Mouse (Mus musculus): ENCODE measurements around the gene Disc1.

Disc1 gene

DNA sequence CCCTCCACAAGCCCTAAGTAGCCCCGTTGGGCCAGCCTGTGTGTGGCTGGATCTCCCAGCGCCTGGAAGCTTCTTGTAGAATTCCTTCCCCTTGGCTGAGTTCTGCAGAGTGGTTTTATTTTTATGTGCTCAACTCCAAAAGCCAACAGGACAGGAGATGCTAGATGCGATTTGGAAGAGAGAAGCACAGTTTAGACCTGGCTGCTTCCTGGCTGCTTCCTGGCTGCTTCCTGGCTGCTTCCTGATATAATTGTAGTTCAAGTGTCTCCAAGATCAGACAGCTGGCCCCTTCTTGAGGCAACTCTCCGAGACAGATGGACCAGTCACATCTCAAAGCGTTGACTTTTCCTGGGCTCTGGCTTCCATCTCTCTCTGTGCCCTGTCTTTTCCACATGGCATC lies 139.7 kb downstream of the Disc1 start:
- CTCF ChIA-PET, result interaction anchor here in 1 of 4 experiments (0.6 kb wide), 1 partner anchor 557 kb away, joined by 3 read pairs; no protein-coding TSS in a partner anchor
- POLR2A ChIA-PET, result no interaction called here

- CTCF ChIA-PET, result interaction anchor here in 1 of 4 experiments (1.1 kb wide), 1 partner anchor 11 kb away, joined by 3 read pairs; no protein-coding TSS in a partner anchor
- POLR2A ChIA-PET, result no interaction called here
Measured at GRCm38 (mm10) chr8:125195121-125195520, 141.1 kb downstream of the Disc1 start.

DNA sequence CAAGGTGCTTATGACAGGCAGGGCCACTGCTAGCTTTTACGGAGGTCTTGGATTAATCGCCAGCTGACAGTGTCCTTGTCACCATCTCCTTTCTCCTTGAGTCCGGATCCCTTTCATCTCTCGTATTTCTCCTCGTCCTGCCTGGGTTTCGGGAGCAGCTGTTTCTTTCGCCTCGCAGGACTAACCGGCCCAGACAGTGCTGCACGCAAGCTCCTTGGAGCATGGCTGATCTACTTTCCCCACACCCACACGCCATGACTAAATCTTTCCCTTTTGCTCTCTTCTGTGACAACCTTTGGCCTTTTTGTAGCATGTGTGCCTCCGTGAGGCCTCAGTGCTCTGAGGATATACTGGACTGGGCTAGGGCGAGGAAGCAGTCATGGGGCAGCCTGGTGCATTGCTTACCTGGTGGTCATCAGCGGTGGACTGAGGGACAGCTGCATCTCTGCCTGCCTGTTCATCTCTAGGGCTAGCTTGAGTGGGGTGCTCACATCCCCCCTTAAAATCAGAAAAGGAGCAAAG lies 142.6 kb downstream of the Disc1 start:
- ChIA-PET POLR2A (interaction anchor here in 2 of 4 experiments (0.6 to 0.8 kb wide), 2 partner anchors 27 to 222 kb away, joined by 3 read pairs; no protein-coding TSS in a partner anchor), CTCF (interaction anchor here in 2 of 4 experiments (1.3 to 1.4 kb wide), 2 partner anchors 12 kb away, joined by 4 to 5 read pairs; no protein-coding TSS in a partner anchor)

GRCm38 (mm10) chr8:125197341-125198002 lies 143.5 kb downstream of the Disc1 start:
- ChIA-PET POLR2A (no interaction called here), CTCF (interaction anchor here in 1 of 4 experiments (0.5 kb wide), 1 partner anchor 40 kb away, joined by 3 read pairs; no protein-coding TSS in a partner anchor)

DNA sequence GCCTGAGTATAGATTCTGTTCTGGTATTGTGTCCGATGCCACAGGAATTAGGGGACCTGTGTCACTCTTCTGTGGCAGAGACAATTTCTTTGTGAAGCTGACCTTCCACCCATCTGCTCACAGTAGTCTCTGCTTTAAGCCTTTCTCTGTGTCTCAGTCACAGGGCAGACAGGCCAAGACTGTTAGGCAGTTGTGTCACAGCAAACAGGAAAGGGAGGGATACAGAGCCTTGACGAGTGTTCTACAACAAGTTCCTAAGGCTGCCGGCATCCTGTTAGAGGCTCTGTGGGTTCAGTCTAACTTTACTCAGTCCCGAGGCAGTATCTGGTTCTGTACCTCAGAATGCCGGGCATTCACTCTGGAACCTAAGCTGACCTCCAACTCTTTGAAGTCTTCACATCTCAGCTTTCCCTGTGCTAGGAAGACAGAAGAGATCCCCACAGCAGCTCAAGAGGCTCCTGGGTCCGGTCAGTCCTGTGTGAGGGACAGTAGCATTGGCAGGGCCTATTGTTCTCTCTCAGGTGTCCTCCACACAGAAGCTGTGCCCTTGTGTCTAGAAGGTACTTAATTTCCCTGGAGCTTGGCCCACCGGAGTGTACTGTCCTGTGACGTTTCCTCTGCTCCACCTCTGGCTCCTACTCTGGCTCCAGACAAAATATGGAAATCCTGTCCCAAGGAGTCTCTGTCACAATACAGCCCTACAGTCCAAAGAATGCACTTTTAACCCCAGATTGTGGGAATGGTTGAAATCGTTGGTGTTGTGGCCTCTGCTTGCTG lies 144.6 kb downstream of the Disc1 start:
- ChIA-PET POLR2A (no interaction called here), CTCF (interaction anchor here in 2 of 4 experiments (1.0 to 1.2 kb wide), 3 partner anchors 22 to 561 kb away, joined by 3 read pairs; no protein-coding TSS in a partner anchor)

- POLR2A ChIA-PET, result interaction anchor here in 1 of 4 experiments (0.8 kb wide), 1 partner anchor 370 kb away, joined by 3 read pairs; the partner anchor contains the start of gene Sipa1l2
- CTCF ChIA-PET, result interaction anchor here in 3 of 4 experiments (0.6 to 1.2 kb wide), 5 partner anchors 15 to 560 kb away, joined by 3 to 4 read pairs (median 3); no protein-coding TSS in a partner anchor
Measured at GRCm38 (mm10) chr8:125199197-125199939, 145.4 kb downstream of the Disc1 start.

DNA sequence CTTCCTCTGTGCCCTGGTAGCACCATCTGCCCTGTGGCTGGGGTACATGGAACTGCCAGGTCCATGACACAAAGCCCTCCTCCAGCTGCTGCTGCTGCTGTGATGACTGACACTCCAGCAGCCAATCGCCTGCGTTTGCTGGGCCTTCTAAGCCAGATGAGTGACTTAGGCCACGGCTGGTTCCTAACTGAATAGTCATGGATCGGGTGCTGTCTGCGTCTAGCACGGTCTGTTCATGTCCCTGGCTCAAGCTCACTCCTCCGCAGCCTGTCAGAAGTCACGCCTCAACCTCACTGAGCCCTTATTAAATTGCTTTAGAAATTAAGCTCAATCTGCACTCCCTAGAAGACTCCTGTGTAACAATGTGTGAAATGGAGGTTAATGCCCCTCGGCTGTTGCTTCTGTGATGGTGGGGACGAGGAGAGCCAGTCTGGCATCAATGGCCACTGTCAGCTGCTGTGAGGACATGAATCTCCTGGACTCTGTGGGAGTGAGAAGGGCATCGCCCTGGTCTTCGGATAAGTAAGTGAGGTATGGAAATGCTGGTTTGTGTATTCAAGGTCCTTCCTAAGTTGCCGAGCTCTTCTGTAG lies 146.4 kb downstream of the Disc1 start:
- ChIA-PET CTCF (interaction anchor here in 2 of 4 experiments (0.5 to 1.1 kb wide), 3 partner anchors 16 to 132 kb away, joined by 3 to 4 read pairs (median 3); no protein-coding TSS in a partner anchor), POLR2A (interaction anchor here in 1 of 4 experiments (0.8 kb wide), 1 partner anchor 369 kb away, joined by 3 read pairs; the partner anchor contains the start of gene Sipa1l2)

GRCm38 (mm10) chr8:125201650-125202049 lies 147.7 kb downstream of the Disc1 start:
- ChIA-PET POLR2A (no interaction called here), CTCF (no interaction called here)

DNA sequence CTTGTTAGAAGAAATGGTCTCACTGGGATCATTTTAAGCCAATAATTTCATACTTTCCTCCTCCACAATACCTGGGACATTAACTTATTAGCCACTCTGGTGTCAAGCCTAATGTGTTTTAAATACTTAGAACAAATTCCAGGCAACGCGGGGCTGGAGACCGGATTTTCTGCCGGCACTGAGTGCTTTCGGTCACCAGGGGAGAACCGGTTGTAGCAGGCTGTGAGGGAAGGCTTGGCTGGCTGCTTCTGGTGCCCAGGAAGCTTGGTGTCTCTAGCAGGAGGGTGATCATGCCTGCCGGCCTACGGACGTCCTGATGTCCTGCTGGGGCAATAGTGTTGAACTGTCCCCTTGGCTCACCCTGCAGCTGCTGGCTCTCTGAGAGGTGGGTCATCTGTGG lies 149.0 kb downstream of the Disc1 start:
- POLR2A ChIA-PET, result interaction anchor here in 1 of 4 experiments (0.6 kb wide), 1 partner anchor 406 kb away, joined by 4 read pairs; no protein-coding TSS in a partner anchor
- CTCF ChIA-PET, result no interaction called here

DNA sequence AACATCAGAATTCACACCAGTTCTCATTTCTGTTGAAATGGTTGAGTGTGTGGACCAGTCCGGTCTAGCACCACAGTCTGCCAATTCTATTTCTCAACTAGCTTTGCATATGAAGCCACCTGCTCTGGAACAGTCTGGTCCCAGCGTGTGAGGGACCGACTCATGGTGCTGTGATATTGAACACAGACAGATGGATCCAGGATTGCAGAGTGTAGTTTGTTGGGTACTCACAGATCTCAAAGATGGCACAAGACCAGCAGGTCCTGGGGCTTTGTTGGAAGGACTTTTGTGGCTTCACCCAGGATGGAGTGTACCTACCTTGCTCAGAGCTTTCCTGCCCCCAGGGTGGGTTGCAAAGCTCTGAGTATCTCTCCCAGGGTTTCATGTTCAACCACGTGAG lies 151.6 kb downstream of the Disc1 start:
- CTCF ChIA-PET, result no interaction called here
- POLR2A ChIA-PET, result no interaction called here

GRCm38 (mm10) chr8:125206391-125206790 lies 152.4 kb downstream of the Disc1 start:
- CTCF ChIA-PET, result no interaction called here
- POLR2A ChIA-PET, result no interaction called here

DNA sequence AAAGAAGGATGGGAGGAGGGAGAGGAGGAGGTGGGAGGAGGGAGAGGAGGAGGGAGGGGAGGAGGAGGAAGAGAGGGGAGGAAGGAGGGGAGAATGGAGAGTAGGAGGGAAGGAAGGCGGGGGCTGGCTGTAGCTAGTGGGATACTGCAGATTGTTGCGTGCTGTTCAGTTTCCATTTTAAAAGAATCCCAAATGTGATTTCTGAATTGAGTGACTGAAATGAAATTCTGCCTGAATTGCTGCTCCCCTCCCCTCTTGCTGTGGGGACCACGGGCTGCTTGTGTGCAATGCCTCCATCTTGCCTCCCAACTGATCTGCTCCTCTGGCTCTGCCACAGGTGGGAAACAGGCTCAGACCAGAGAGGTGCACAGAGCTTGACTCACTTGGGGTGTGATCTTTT lies 153.0 kb downstream of the Disc1 start:
- ChIA-PET POLR2A (no interaction called here), CTCF (no interaction called here)

- ChIA-PET CTCF (no interaction called here), POLR2A (no interaction called here)
Measured at GRCm38 (mm10) chr8:125212619-125213167, 158.7 kb downstream of the Disc1 start.

DNA sequence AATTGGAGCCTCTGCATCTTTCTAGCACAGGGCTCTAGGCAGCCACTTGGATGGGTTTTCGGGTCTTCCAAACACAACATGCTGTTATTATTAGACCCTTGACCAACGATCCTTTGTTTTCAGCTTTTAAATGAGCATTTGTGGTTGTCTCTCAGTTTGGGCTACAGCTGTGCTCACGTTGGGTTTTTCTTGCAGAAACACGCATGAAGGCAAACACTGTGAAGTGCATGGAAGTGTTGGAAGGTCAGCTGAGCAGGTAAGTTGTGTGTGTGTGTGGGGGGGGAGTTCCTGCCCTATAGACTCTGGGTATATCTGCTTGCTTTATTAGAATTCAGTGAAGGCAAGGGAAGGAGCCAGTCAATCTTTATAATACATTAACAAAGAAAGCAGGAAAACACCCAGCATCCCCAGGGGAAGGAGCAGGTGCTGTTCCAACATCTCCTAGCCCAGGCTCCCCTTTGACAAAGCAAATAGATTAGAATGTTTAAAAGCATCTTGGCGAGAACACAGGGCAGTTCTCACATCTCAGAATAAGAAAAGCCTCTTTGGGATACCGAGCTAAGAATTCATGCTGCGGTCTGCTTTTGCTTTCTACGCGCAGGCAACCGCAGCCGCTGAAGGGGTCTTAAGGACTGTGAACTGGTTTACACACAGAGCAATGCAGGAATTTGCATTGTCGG lies 164.0 kb downstream of the Disc1 start:
- ChIA-PET POLR2A (interaction anchor here in 1 of 4 experiments (0.7 kb wide), 1 partner anchor 36 kb away, joined by 3 read pairs; no protein-coding TSS in a partner anchor), CTCF (interaction anchor here in 2 of 4 experiments (0.7 to 0.9 kb wide), 2 partner anchors 34 to 349 kb away, joined by 3 read pairs; no protein-coding TSS in a partner anchor)

- CTCF ChIA-PET, result interaction anchor here in 2 of 4 experiments (0.5 to 0.9 kb wide), 2 partner anchors 29 to 35 kb away, joined by 3 read pairs; no protein-coding TSS in a partner anchor
- POLR2A ChIA-PET, result no interaction called here
Measured at GRCm38 (mm10) chr8:125218669-125219068, 164.7 kb downstream of the Disc1 start.

- ChIA-PET POLR2A (interaction anchor here in 2 of 4 experiments (0.7 to 1.4 kb wide), 3 partner anchors 198 to 252 kb away, joined by 3 to 4 read pairs (median 3); no protein-coding TSS in a partner anchor), CTCF (interaction anchor here in 1 of 4 experiments (0.7 kb wide), 1 partner anchor 52 kb away, joined by 3 read pairs; no protein-coding TSS in a partner anchor)
Measured at GRCm38 (mm10) chr8:125220608-125221007, 166.6 kb downstream of the Disc1 start.

GRCm38 (mm10) chr8:125221062-125221461 lies 167.1 kb downstream of the Disc1 start:
- ChIA-PET POLR2A (interaction anchor here in 2 of 4 experiments (0.7 to 1.4 kb wide), 3 partner anchors 198 to 251 kb away, joined by 3 to 4 read pairs (median 3); no protein-coding TSS in a partner anchor), CTCF (interaction anchor here in 2 of 4 experiments (0.7 kb wide), 2 partner anchors 51 to 172 kb away, joined by 3 to 9 read pairs; no protein-coding TSS in a partner anchor)

All from embryonic stem cell, embryonic (primary cell).